Mouse (Mus musculus) E14TG2a.4 (cell line): ENCODE measurements around the gene Krtap5-2.
"Not testable (repeated sequence)": the region's sequence is repeated elsewhere in the genome, so short reads cannot be mapped to it uniquely, and the experiment has no call there.

Experiments used
- H3K27me3 ChIP-seq: 2 replicates; pipeline ENCODE4 v1.6.1; 2014; ENCODE audit warnings: low read length, control low read depth; ENCODE audit not compliant: insufficient read depth
- H3K36me3 ChIP-seq: 2 replicates; pipeline ENCODE4 v1.6.1; 2014; ENCODE audit warnings: low read length, control low read depth; ENCODE audit not compliant: insufficient read depth
- H3K4me1 ChIP-seq: replicated peaks from 2 replicates; pipeline ENCODE4 v1.6.1; 2014; ENCODE audit warnings: low read depth, low read length, control low read depth
- H3K4me3 ChIP-seq: replicated peaks from 2 replicates; pipeline ENCODE4 v1.5.1; 2014; ENCODE audit warnings: mild to moderate bottlenecking, low read length
- H3K9me3 ChIP-seq: 2 replicates; pipeline ENCODE4 v1.6.1; 2014; ENCODE audit warnings: low read length, control low read depth
- CTCF ChIP-seq: conservative IDR thresholded peaks from 2 replicates; pipeline ENCODE4 v1.5.1; 2014; ENCODE audit warnings: low read length
- NANOG ChIP-seq: IDR thresholded peaks from 2 replicates; pipeline ENCODE4 v1.6.1; 2014; ENCODE audit warnings: borderline replicate concordance, low read length, mixed read lengths
- POU5F1 ChIP-seq: IDR thresholded peaks from 2 replicates; pipeline ENCODE4 v1.6.1; 2014; ENCODE audit warnings: low read length, borderline replicate concordance

The Krtap5-2 gene

GRCm38 (mm10) chr7:142175905-142176304, at the start of gene Krtap5-2:
Krtap5-2 (minus strand) TSS chr7:142176005.
- H3K9me3 ChIP-seq, result peaks cover 19% of the 10 kb centered on the region
- not testable (repeated sequence) for H3K4me1 ChIP-seq, H3K36me3 ChIP-seq, H3K4me3 ChIP-seq, H3K27me3 ChIP-seq

GRCm38 (mm10) chr7:142224518-142224917, 48.7 kb upstream of the Krtap5-2 start:
- TF ChIP-seq CTCF (no peak), POU5F1 (no peak), NANOG (no peak)
- no peak overlapping the region for H3K4me3 ChIP-seq
- peaks cover 3% of the 10 kb centered on the region; the same call in 1 of the 2 replicates for H3K4me1 ChIP-seq

GRCm38 (mm10) chr7:142212136-142212535, 36.3 kb upstream of the Krtap5-2 start:
- not testable (repeated sequence) for H3K36me3 ChIP-seq, H3K27me3 ChIP-seq, H3K4me1 ChIP-seq, H3K4me3 ChIP-seq
- H3K9me3 ChIP-seq, result peaks cover 36% of the 10 kb centered on the region

More at GRCm38 (mm10) chr7:142224518-142224917, 48.7 kb upstream of the Krtap5-2 start:
- Histone ChIP-seq H3K27me3 (no peaks in the 10 kb centered on the region), H3K36me3 (no peaks in the 10 kb centered on the region), H3K9me3 (peaks cover 65% of the 10 kb centered on the region)

- Histone ChIP-seq H3K4me3 (no peak within 1 kb of the TSS), H3K4me1 (peaks cover 6% of the 10 kb centered on the region), H3K9me3 (peaks cover 36% of the 10 kb centered on the region), H3K27me3 (no peaks in the 10 kb centered on the region), H3K36me3 (no peaks in the 10 kb centered on the region)
- TF ChIP-seq NANOG (no peak), CTCF (no peak), POU5F1 (no peak)
Observed at GRCm38 (mm10) chr7:142211559-142211958, 35.8 kb upstream of the Krtap5-2 start, which contains the start of gene Gm7579. Gm7579 (plus strand) TSS chr7:142211859.

GRCm38 (mm10) chr7:142206891-142207290, 31.1 kb upstream of the Krtap5-2 start:
- H3K27me3 ChIP-seq, H3K36me3 ChIP-seq, H3K4me1 ChIP-seq, H3K4me3 ChIP-seq: not testable (repeated sequence)
- H3K9me3 ChIP-seq, result peaks cover 15% of the 10 kb centered on the region
- TF ChIP-seq NANOG, result 0 out of 2 replicates have a peak, but pooled peaks have one; percentile 26

GRCm38 (mm10) chr7:142205488-142205887, 29.7 kb upstream of the Krtap5-2 start:
- H3K9me3 ChIP-seq, result peaks cover 15% of the 10 kb centered on the region
- no peaks in the 10 kb centered on the region; the same call in 1 of the 2 replicates for H3K4me1 ChIP-seq
- no peaks in the 10 kb centered on the region for H3K36me3 ChIP-seq
- TF ChIP-seq NANOG (no peak), CTCF (no peak), POU5F1 (no peak)
- H3K27me3 ChIP-seq, result peaks cover 3% of the 10 kb centered on the region
- no peak overlapping the region for H3K4me3 ChIP-seq

GRCm38 (mm10) chr7:142201064-142201463, 25.3 kb upstream of the Krtap5-2 start, which contains the start of gene Krtap5-3:
Krtap5-3 (plus strand) TSS chr7:142201364.
- no peaks in the 10 kb centered on the region for H3K4me1 ChIP-seq
- TF ChIP-seq POU5F1 (no peak), CTCF (no peak), NANOG (no peak)
- H3K27me3 ChIP-seq, result peaks cover 15% of the 10 kb centered on the region
- peaks cover 3% of the 10 kb centered on the region; the same call in 1 of the 2 replicates for H3K9me3 ChIP-seq
- H3K4me3 ChIP-seq, result no peak within 1 kb of the TSS
- no peaks in the 10 kb centered on the region for H3K36me3 ChIP-seq

GRCm38 (mm10) chr7:142198748-142199147, 22.9 kb upstream of the Krtap5-2 start:
- no peaks in the 10 kb centered on the region for H3K4me1 ChIP-seq
- TF ChIP-seq NANOG (no peak), CTCF (no peak), POU5F1 (no peak)
- no peaks in the 10 kb centered on the region for H3K36me3 ChIP-seq
- no peak overlapping the region for H3K4me3 ChIP-seq
- peaks cover 17% of the 10 kb centered on the region for H3K9me3 ChIP-seq
- H3K27me3 ChIP-seq, result peaks cover 15% of the 10 kb centered on the region

GRCm38 (mm10) chr7:142190289-142190688, 14.5 kb upstream of the Krtap5-2 start, which contains the start of gene Gm10153:
Gm10153 (minus strand) TSS chr7:142190389.
- peaks cover 17% of the 10 kb centered on the region for H3K27me3 ChIP-seq

More at GRCm38 (mm10) chr7:142190289-142190688, 14.5 kb upstream of the Krtap5-2 start, which contains the start of gene Gm10153:
- H3K4me1 ChIP-seq, result no peaks in the 10 kb centered on the region
- H3K36me3 ChIP-seq, result no peaks in the 10 kb centered on the region
- H3K9me3 ChIP-seq, result peaks cover 21% of the 10 kb centered on the region
- TF ChIP-seq NANOG (no peak), CTCF (no peak), POU5F1 (no peak)
- H3K4me3 ChIP-seq, result no peak within 1 kb of the TSS
